Mouse (Mus musculus): ENCODE measurements around the gene Syk. TPM values are rescaled to one million over a fixed set of nuclear protein-coding genes. Genes with fewer than 3 reads are reported as not detected.

The Syk gene
- polyA plus RNA-seq, 1 experiment from 2014 or later, result 10.0 TPM

GRCm38 (mm10) chr13:52565103-52565739, 17.8 kb upstream of the Syk start:
- no peak overlapping the region for H3K9ac ChIP-seq (ENCODE audit: low read depth, low read length)
- no peaks in the 10 kb centered on the region for H3K36me3 ChIP-seq (ENCODE audit: control insufficient read depth, insufficient read depth, low read length)
- no peaks in the 10 kb centered on the region for H3K9me3 ChIP-seq (ENCODE audit: control insufficient read depth, low read length)
- no peak overlapping the region for H3K4me2 ChIP-seq (replicated peaks; ENCODE audit: low read depth, low read length)
- no peak for ATAC-seq (ENCODE audit: low FRiP score, low TSS enrichment)
- H3K27ac ChIP-seq (ENCODE audit: low read depth, low read length), result no peak overlapping the region
- H3K4me1 ChIP-seq (ENCODE audit: control insufficient read depth, insufficient read depth, low read length), result no peaks in the 10 kb centered on the region
- WGBS, result 88% methylated on average over 18 of the region's 18 CpGs
- H3K27me3 ChIP-seq (ENCODE audit: control insufficient read depth, insufficient read depth, low read length), result no peaks in the 10 kb centered on the region
- no peak overlapping the region for H3K4me3 ChIP-seq (ENCODE audit: low read length)

- no peak for ATAC-seq (ENCODE audit: low FRiP score, low TSS enrichment)
- no peak overlapping the region for H3K9ac ChIP-seq (ENCODE audit: low read depth, low read length)
- H3K36me3 ChIP-seq (ENCODE audit: control insufficient read depth, insufficient read depth, low read length), result no peaks in the 10 kb centered on the region
- H3K27me3 ChIP-seq (ENCODE audit: control insufficient read depth, insufficient read depth, low read length), result no peaks in the 10 kb centered on the region
- WGBS, result 86% methylated on average over 9 of the region's 9 CpGs
- no peak overlapping the region for H3K27ac ChIP-seq (ENCODE audit: low read depth, low read length)
- H3K4me2 ChIP-seq (replicated peaks; ENCODE audit: low read depth, low read length), result no peak overlapping the region
- no peaks in the 10 kb centered on the region for H3K9me3 ChIP-seq (ENCODE audit: control insufficient read depth, low read length)
- H3K4me1 ChIP-seq (ENCODE audit: control insufficient read depth, insufficient read depth, low read length), result no peaks in the 10 kb centered on the region
- no peak overlapping the region for H3K4me3 ChIP-seq (ENCODE audit: low read length)
Observed at GRCm38 (mm10) chr13:52566188-52566760, 16.7 kb upstream of the Syk start.

- ATAC-seq (ENCODE audit: low FRiP score, low TSS enrichment), result no peak
- no peak overlapping the region for H3K4me3 ChIP-seq (ENCODE audit: low read length)
- no peak overlapping the region for H3K9ac ChIP-seq (ENCODE audit: low read depth, low read length)
- no peaks in the 10 kb centered on the region for H3K27me3 ChIP-seq (ENCODE audit: control insufficient read depth, insufficient read depth, low read length)
- no peaks in the 10 kb centered on the region for H3K4me1 ChIP-seq (ENCODE audit: control insufficient read depth, insufficient read depth, low read length)
- no peaks in the 10 kb centered on the region for H3K36me3 ChIP-seq (ENCODE audit: control insufficient read depth, insufficient read depth, low read length)
- no peak overlapping the region for H3K4me2 ChIP-seq (replicated peaks; ENCODE audit: low read depth, low read length)
- 69% methylated on average over 7 of the region's 7 CpGs for WGBS
- no peak overlapping the region for H3K27ac ChIP-seq (ENCODE audit: low read depth, low read length)
- no peaks in the 10 kb centered on the region for H3K9me3 ChIP-seq (ENCODE audit: control insufficient read depth, low read length)
Observed at GRCm38 (mm10) chr13:52566777-52567176, 16.2 kb upstream of the Syk start.

DNA sequence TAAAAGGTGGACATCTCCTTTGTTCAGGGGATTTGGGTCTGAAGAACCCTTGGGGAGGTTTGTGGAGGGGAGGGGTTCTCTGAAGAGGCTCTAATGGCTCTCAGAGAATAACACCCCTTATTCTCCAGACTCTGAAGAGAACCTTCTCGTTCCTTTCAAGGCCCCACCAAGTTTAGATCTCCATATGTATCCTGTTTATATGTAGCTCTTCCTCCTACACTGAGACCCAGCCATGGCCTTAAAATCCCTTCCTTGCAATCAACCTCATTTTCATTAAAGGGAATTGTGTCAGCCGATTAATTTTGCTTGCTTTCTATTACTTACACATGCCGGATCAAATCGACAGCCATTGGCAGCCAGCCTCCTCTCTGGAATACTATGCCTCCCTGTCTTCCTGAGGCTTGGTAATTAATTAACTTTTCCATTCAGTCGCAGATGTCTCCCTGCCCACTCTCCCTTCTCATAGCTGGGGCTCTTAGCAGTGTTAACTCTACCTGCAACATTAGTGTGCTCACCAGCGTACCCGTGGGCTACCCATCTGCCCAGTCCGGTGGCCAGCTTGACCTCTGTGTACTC, 13.7 kb upstream of the Syk start:
- 65% methylated on average over 8 of the region's 8 CpGs for WGBS
- Histone ChIP-seq H3K27ac (ENCODE audit: low read depth, low read length) (no peak overlapping the region), H3K4me1 (ENCODE audit: control insufficient read depth, insufficient read depth, low read length) (no peaks in the 10 kb centered on the region), H3K9ac (ENCODE audit: low read depth, low read length) (no peak overlapping the region), H3K27me3 (ENCODE audit: control insufficient read depth, insufficient read depth, low read length) (no peaks in the 10 kb centered on the region), H3K4me2 (replicated peaks; ENCODE audit: low read depth, low read length) (no peak overlapping the region), H3K36me3 (ENCODE audit: control insufficient read depth, insufficient read depth, low read length) (no peaks in the 10 kb centered on the region), H3K4me3 (ENCODE audit: low read length) (no peak overlapping the region), H3K9me3 (ENCODE audit: control insufficient read depth, low read length) (no peaks in the 10 kb centered on the region)
- no peak for ATAC-seq (ENCODE audit: low FRiP score, low TSS enrichment)

DNA sequence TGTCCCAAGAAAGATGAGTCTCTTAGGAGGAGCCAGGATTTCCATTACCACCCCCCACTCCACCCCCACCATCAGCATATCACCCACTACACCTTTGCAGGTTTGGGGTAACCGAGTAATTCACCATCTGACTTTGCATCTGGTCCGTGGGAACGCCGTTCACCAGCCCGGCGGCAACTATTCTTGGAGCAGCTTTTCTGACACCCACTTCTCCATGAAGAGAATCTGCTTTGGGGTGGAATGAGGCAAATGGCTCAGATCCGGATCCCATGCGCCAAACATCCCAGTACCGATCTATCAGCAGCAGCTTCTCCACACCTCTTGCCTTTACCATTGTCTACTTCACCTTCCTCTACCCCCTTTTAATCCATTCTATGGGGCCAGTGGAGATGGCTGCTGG, 12.7 kb upstream of the Syk start:
- no peaks in the 10 kb centered on the region for H3K9me3 ChIP-seq (ENCODE audit: control insufficient read depth, low read length)
- no peak overlapping the region for H3K4me3 ChIP-seq (ENCODE audit: low read length)
- no peak overlapping the region for H3K9ac ChIP-seq (ENCODE audit: low read depth, low read length)
- no peak for ATAC-seq (ENCODE audit: low FRiP score, low TSS enrichment)
- no peaks in the 10 kb centered on the region for H3K27me3 ChIP-seq (ENCODE audit: control insufficient read depth, insufficient read depth, low read length)
- WGBS, result 94% methylated on average over 9 of the region's 9 CpGs
- no peaks in the 10 kb centered on the region for H3K4me1 ChIP-seq (ENCODE audit: control insufficient read depth, insufficient read depth, low read length)
- H3K36me3 ChIP-seq (ENCODE audit: control insufficient read depth, insufficient read depth, low read length), result no peaks in the 10 kb centered on the region
- no peak overlapping the region for H3K4me2 ChIP-seq (replicated peaks; ENCODE audit: low read depth, low read length)
- no peak overlapping the region for H3K27ac ChIP-seq (ENCODE audit: low read depth, low read length)

- Histone ChIP-seq H3K27ac (ENCODE audit: low read depth, low read length) (no peak overlapping the region), H3K9ac (ENCODE audit: low read depth, low read length) (no peak overlapping the region), H3K36me3 (ENCODE audit: control insufficient read depth, insufficient read depth, low read length) (no peaks in the 10 kb centered on the region), H3K4me3 (ENCODE audit: low read length) (no peak overlapping the region), H3K9me3 (ENCODE audit: control insufficient read depth, low read length) (no peaks in the 10 kb centered on the region), H3K4me2 (replicated peaks; ENCODE audit: low read depth, low read length) (no peak overlapping the region), H3K4me1 (ENCODE audit: control insufficient read depth, insufficient read depth, low read length) (peaks cover 3% of the 10 kb centered on the region; the same call in 1 of the 2 replicates), H3K27me3 (ENCODE audit: control insufficient read depth, insufficient read depth, low read length) (no peaks in the 10 kb centered on the region)
- 78% methylated on average over 11 of the region's 11 CpGs for WGBS
- ATAC-seq (ENCODE audit: low FRiP score, low TSS enrichment), result no peak
Observed at GRCm38 (mm10) chr13:52571591-52572384, 11.2 kb upstream of the Syk start.

GRCm38 (mm10) chr13:52572451-52573446, 10.2 kb upstream of the Syk start:
- H3K27me3 ChIP-seq (ENCODE audit: control insufficient read depth, insufficient read depth, low read length), result no peaks in the 10 kb centered on the region
- H3K36me3 ChIP-seq (ENCODE audit: control insufficient read depth, insufficient read depth, low read length), result no peaks in the 10 kb centered on the region
- H3K4me3 ChIP-seq (ENCODE audit: low read length), result no peak overlapping the region
- peaks cover 10% of the 10 kb centered on the region for H3K4me1 ChIP-seq (ENCODE audit: control insufficient read depth, insufficient read depth, low read length)
- no peak overlapping the region for H3K27ac ChIP-seq (ENCODE audit: low read depth, low read length)
- ATAC-seq (ENCODE audit: low FRiP score, low TSS enrichment), result no peak
- no peaks in the 10 kb centered on the region for H3K9me3 ChIP-seq (ENCODE audit: control insufficient read depth, low read length)
- no peak overlapping the region for H3K9ac ChIP-seq (ENCODE audit: low read depth, low read length)
- H3K4me2 ChIP-seq (replicated peaks; ENCODE audit: low read depth, low read length), result no peak overlapping the region
- 76% methylated on average over 9 of the region's 9 CpGs for WGBS

DNA sequence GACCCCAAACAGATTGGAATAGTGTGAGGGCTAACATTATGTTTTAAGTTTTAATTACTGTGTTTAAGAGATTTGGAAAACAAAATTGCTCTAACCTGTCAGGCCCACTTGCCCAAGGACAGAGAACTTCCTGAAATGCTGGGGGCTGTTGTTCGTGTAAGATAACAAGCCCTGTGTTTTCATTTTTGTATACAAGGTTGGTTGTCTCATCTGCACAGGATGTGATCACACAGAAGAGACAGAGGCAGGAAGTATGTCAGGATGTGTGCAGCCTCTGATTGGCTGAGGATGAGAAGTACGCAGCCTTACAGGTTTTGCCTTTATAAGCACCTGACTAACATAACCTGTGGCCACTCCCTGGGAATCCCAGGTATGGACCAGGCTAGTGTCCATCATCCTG, 8.7 kb upstream of the Syk start:
- no peak overlapping the region for H3K4me2 ChIP-seq (replicated peaks; ENCODE audit: low read depth, low read length)
- no peak for ATAC-seq (ENCODE audit: low FRiP score, low TSS enrichment)
- WGBS, result 83% methylated on average over 2 of the region's 2 CpGs
- H3K4me3 ChIP-seq (ENCODE audit: low read length), result no peak overlapping the region
- H3K27me3 ChIP-seq (ENCODE audit: control insufficient read depth, insufficient read depth, low read length), result no peaks in the 10 kb centered on the region
- H3K36me3 ChIP-seq (ENCODE audit: control insufficient read depth, insufficient read depth, low read length), result no peaks in the 10 kb centered on the region
- peaks cover 15% of the 10 kb centered on the region for H3K4me1 ChIP-seq (ENCODE audit: control insufficient read depth, insufficient read depth, low read length)
- no peaks in the 10 kb centered on the region for H3K9me3 ChIP-seq (ENCODE audit: control insufficient read depth, low read length)
- H3K27ac ChIP-seq (ENCODE audit: low read depth, low read length), result no peak overlapping the region
- no peak overlapping the region for H3K9ac ChIP-seq (ENCODE audit: low read depth, low read length)

Measured in kidney, embryonic 14.5 days (tissue).